Mouse (Mus musculus) bone marrow macrophage, adult 2 months (primary cell): ENCODE measurements around the gene Rbmxl1. TPM values are rescaled to one million over a fixed set of nuclear protein-coding genes. Genes with fewer than 3 reads are reported as not detected.
"Not testable (repeated sequence)": the region's sequence is repeated elsewhere in the genome, so short reads cannot be mapped to it uniquely, and the experiment has no call there.

ENCODE experiments used
- H3K27ac ChIP-seq: 2 replicates; pipeline ENCODE4 v1.5.1; 2012; ENCODE audit warnings: low read depth, low read length; ENCODE audit not compliant: insufficient read depth
- H3K4me1 ChIP-seq: 2 replicates; pipeline ENCODE4 v1.6.1; 2012; ENCODE audit warnings: low read length; ENCODE audit not compliant: control insufficient read depth, insufficient read depth
- H3K4me3 ChIP-seq: 2 replicates; pipeline ENCODE4 v1.5.1; 2012; ENCODE audit warnings: mild to moderate bottlenecking, low read length, moderate library complexity; ENCODE audit not compliant: insufficient read depth
- CTCF ChIP-seq: IDR thresholded peaks from 2 replicates; pipeline ENCODE4 v1.5.1; 2012; ENCODE audit warnings: low read depth, mild to moderate bottlenecking, low read length, moderate library complexity
- POLR2A ChIP-seq: IDR thresholded peaks from 2 replicates; pipeline ENCODE4 v1.6.1; 2012; ENCODE audit warnings: mild to moderate bottlenecking, low read depth, low read length, borderline replicate concordance
- polyA plus RNA-seq: library from polyadenylated mRNA; stranded (reverse); fragments of >200 nt; gene quantifications from 2 replicates; pipeline ENCODE4 v1.2.4, GENCODE M21; 2012; ENCODE audit not compliant: missing spikeins, insufficient read depth, insufficient read length

Rbmxl1 gene
- polyA plus RNA-seq, 1 experiment, result 46.6 TPM

DNA sequence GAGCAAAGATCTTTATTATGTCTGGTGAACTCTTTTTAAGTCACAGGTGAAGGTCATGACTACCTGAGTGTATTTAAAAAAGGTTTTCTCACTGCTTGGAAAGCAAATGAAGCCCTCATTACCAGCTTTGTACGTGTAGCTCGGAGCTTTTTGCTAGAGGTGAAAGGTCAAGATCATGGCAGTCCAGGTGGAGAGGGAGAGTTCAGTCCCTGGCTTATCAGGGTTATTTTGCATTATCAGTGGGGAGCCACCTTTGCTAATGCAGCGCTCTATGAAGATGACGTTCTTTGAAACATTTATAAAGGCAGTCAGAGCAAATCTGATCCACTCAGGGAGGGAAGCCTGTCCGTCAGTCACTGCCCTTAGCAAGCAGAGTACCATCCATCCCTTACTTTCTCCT is 28.0 kb upstream of the Rbmxl1 start:
- Histone ChIP-seq H3K4me3 (no peak overlapping the region), H3K27ac (no peak overlapping the region), H3K4me1 (no peaks in the 10 kb centered on the region)
- TF ChIP-seq POLR2A (no peak), CTCF (no peak)

- H3K27ac ChIP-seq, result no peak overlapping the region
- no peaks in the 10 kb centered on the region for H3K4me1 ChIP-seq
- TF ChIP-seq CTCF (no peak), POLR2A (no peak)
- no peak overlapping the region for H3K4me3 ChIP-seq
Measured at GRCm38 (mm10) chr8:78533981-78534380, 25.3 kb upstream of the Rbmxl1 start.

DNA sequence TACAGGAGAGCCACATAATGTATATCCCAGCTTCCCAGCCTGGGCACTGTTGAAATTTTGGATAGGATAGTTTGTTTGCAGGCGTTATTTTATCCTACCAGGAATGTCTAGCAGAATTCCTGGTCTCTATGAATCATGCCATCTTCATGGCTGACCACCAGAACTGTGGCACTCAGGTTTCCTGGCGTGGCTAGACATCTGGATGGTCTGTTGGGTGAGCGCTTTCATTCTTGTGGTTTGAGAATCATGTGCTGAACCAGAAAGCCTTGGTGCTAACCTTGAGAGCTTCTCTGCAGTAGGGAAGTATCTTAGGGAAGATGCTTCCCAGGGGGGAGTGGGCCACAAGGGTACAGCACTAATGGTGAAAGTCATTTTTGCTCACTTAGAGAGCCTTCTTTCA is 6.4 kb upstream of the Rbmxl1 start:
- no peak overlapping the region for H3K27ac ChIP-seq
- no peak overlapping the region for H3K4me3 ChIP-seq
- peaks cover 5% of the 10 kb centered on the region for H3K4me1 ChIP-seq
- TF ChIP-seq CTCF (no peak), POLR2A (no peak)

DNA sequence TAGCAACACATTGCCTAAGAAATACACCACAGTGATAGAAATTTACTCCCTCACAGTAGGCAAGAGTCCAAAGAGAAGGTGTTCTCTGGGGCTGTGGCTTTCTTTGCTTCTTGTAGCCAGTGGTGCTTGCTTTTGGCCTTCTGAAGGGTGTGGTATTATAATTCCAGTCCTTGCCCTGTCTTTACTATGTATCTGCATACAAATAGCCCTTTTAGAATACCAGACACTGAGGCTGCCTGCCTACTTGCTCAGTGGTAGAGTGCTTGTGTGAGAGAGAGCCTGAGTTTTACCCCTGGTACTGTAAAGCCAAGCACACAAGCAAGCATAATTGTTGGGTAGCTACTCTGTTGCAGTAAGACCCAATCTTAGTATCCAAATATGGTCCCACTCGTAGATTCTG is 6.0 kb upstream of the Rbmxl1 start:
- Histone ChIP-seq H3K4me1 (peaks cover 5% of the 10 kb centered on the region), H3K27ac (no peak overlapping the region), H3K4me3 (no peak overlapping the region)
- TF ChIP-seq POLR2A (no peak), CTCF (no peak)

DNA sequence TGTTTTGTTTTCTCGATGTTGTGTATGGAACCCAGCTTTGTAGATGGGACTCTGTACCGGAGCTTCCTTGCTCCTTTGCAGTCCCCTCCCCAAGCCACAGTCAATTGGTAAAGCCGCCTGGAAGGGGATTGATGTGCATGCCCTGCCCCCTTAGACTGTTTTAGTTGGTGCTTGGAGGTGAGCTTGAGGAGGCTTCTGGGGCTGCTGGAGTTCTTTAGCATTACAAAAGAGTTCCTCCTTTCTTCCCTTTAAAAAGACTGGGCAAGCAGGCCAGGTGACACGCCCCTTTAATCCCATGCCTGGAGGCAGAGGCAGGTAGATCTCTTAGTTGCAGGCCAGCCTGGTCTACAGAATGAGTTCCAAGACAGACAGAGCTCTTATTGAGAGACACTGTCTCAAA is 4.4 kb upstream of the Rbmxl1 start:
- peaks cover 5% of the 10 kb centered on the region for H3K4me1 ChIP-seq
- no peak overlapping the region for H3K4me3 ChIP-seq
- no peak for TF ChIP-seq CTCF
- no peak for TF ChIP-seq POLR2A
- H3K27ac ChIP-seq, result no peak overlapping the region

- TF ChIP-seq POLR2A, result no peak
- no peak for TF ChIP-seq CTCF
Measured at GRCm38 (mm10) chr8:78510926-78511325, 2.2 kb upstream of the Rbmxl1 start.

DNA sequence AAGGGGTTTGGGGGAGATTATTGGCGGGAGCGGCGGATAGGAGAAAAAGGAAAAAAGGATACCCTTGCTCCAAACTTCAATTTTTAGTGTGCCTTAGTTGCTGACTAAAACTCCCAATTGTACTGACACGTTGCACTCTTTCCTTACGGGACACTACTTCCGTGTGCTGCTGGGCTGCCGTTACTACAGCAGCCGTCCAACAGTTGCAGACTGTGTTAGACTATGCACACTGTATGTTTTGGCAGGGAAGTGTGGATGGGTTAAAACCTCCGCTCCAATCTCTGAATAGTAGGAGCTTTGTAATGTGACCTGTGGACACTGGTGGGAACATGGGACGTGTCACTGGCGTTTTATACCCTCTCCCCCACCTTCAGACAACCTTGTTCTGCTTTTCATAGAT is 1.4 kb upstream of the Rbmxl1 start:
- TF ChIP-seq POLR2A (no peak), CTCF (no peak)
- peaks cover 8% of the 10 kb centered on the region for H3K4me1 ChIP-seq
- peak overlapping the region; percentile 70 for H3K27ac ChIP-seq
- peak overlapping the region; percentile 81 for H3K4me3 ChIP-seq

More at GRCm38 (mm10) chr8:78510926-78511325, 2.2 kb upstream of the Rbmxl1 start:
- peak overlapping the region; percentile 4 for H3K4me3 ChIP-seq
- H3K4me1 ChIP-seq, result peaks cover 8% of the 10 kb centered on the region
- H3K27ac ChIP-seq, result no peak overlapping the region

- H3K4me3 ChIP-seq, result peak within 1 kb of the TSS; percentile 81
- peaks cover 8% of the 10 kb centered on the region for H3K4me1 ChIP-seq
- TF ChIP-seq CTCF, result no peak; the same call in 1 of the 2 replicates
- TF ChIP-seq POLR2A, result no peak
- peak within 1 kb of the TSS; percentile 70 for H3K27ac ChIP-seq
Measured at GRCm38 (mm10) chr8:78509273-78510031, 754 bp upstream of the Rbmxl1 start, which contains the start of gene Slc10a7. Slc10a7 (plus strand) TSS chr8:78509346.

GRCm38 (mm10) chr8:78507979-78508718 is 549 bp downstream of the Rbmxl1 start:
- Histone ChIP-seq H3K4me3 (peak overlapping the region; percentile 81), H3K4me1 (peaks cover 11% of the 10 kb centered on the region), H3K27ac (peak overlapping the region; percentile 63)
- no peak for TF ChIP-seq POLR2A
- no peak for TF ChIP-seq CTCF

GRCm38 (mm10) chr8:78502706-78503105 is 6.0 kb downstream of the Rbmxl1 start:
- H3K27ac ChIP-seq, result no peak overlapping the region
- H3K4me1 ChIP-seq, result peaks cover 5% of the 10 kb centered on the region
- TF ChIP-seq CTCF (no peak), POLR2A (no peak)
- H3K4me3 ChIP-seq, result no peak overlapping the region

DNA sequence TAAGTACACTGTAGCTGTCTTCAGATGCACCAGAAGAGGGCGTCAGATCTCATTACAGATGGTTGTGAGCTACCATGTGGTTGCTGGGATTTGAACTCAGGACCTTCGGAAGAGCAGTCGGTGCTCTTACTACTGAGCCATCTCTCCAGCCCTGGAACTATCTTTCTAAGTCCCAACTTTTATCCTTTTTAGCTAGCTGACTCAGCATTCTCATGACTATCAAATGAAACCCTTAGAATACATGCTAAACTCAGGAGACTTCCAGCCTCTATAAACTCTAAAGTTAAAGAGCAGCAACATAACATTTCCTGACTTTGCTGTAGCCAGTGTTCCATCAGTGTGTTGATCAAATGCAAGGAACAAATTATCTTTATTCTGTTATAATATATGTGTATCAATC is 12.4 kb downstream of the Rbmxl1 start:
- not testable (repeated sequence) for H3K4me1 ChIP-seq, H3K4me3 ChIP-seq, H3K27ac ChIP-seq
